Mouse (Mus musculus): ENCODE results near the gene Actn1. TPM values are rescaled to one million over a fixed set of nuclear protein-coding genes. Genes with fewer than 3 reads are reported as not detected.
A peak's percentile ranks its signal among the peaks of the same experiment; 100 is the strongest.

The Actn1 gene
- polyA plus RNA-seq, 1 experiment, result 2.9 TPM

DNA sequence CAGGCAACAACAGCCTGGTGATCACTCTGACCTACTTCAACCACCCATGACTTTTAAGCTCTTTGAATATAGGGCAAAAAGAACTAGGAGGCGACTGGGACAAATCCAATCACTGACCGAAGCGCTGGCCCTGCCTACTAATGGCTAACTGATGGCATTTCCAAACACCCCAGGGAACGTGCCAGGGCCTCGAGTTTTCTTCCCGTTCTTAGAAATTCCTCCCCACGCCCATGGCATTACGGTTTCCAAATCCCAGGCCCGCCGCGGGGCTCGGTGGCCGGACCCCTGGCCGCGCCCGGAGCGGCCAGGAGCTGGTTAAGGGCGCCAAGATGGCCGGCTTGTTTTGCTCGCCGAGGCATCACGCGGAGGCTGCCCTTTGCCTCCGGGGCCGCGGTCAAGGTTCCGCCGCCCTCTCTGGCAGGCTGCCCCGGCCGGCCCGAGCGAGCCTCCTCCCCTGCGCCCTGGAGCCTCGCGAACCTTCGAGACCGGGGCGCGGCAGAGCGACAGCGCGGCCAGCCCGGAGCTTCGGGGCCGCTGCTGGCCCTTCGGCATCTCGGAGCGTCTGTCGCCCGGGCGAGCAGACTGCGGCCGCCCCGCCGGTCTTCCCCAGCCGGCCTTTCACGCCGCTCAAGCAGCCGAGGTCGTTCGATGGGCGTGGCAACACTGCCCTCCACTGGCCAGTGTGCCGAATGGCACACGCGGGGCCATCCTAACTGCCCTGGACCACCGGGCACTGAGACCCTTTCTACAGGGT, 127.7 kb downstream of the Actn1 start:
- Histone ChIP-seq H3K4me3 (ENCODE audit: insufficient read depth, low read depth, low read length) (peak overlapping the region; percentile 68), H3K27ac (replicated peaks; ENCODE audit: low read depth, low read length) (peak overlapping the region; percentile 99), H3K4me1 (ENCODE audit: control insufficient read depth, insufficient read depth, insufficient read length, low read length) (peaks cover 31% of the 10 kb centered on the region)

GRCm38 (mm10) chr12:80131359-80132249, 128.6 kb downstream of the Actn1 start:
- Histone ChIP-seq H3K4me1 (ENCODE audit: control insufficient read depth, insufficient read depth, insufficient read length, low read length) (peaks cover 32% of the 10 kb centered on the region), H3K4me3 (ENCODE audit: insufficient read depth, low read depth, low read length) (peak overlapping the region; percentile 68), H3K27ac (replicated peaks; ENCODE audit: low read depth, low read length) (peak overlapping the region; percentile 99)

GRCm38 (mm10) chr12:80130558-80131358, 129.4 kb downstream of the Actn1 start:
- Histone ChIP-seq H3K27ac (replicated peaks; ENCODE audit: low read depth, low read length) (peak overlapping the region; percentile 99), H3K4me3 (ENCODE audit: insufficient read depth, low read depth, low read length) (peak overlapping the region; percentile 68), H3K4me1 (ENCODE audit: control insufficient read depth, insufficient read depth, insufficient read length, low read length) (peaks cover 35% of the 10 kb centered on the region)

GRCm38 (mm10) chr12:80129531-80129930, 130.6 kb downstream of the Actn1 start:
- 0 out of 2 replicates have a peak overlapping the region, but pooled peaks have one; percentile 20 for H3K27ac ChIP-seq (replicated peaks; ENCODE audit: low read depth, low read length)
- peaks cover 35% of the 10 kb centered on the region for H3K4me1 ChIP-seq (ENCODE audit: control insufficient read depth, insufficient read depth, insufficient read length, low read length)
- no peak overlapping the region for H3K4me3 ChIP-seq (ENCODE audit: insufficient read depth, low read depth, low read length)

- no peak overlapping the region for H3K27ac ChIP-seq (replicated peaks; ENCODE audit: low read depth, low read length)
- peaks cover 38% of the 10 kb centered on the region for H3K4me1 ChIP-seq (ENCODE audit: control insufficient read depth, insufficient read depth, insufficient read length, low read length)
- no peak overlapping the region for H3K4me3 ChIP-seq (ENCODE audit: insufficient read depth, low read depth, low read length)
Measured at GRCm38 (mm10) chr12:80127191-80127762, 132.9 kb downstream of the Actn1 start.

DNA sequence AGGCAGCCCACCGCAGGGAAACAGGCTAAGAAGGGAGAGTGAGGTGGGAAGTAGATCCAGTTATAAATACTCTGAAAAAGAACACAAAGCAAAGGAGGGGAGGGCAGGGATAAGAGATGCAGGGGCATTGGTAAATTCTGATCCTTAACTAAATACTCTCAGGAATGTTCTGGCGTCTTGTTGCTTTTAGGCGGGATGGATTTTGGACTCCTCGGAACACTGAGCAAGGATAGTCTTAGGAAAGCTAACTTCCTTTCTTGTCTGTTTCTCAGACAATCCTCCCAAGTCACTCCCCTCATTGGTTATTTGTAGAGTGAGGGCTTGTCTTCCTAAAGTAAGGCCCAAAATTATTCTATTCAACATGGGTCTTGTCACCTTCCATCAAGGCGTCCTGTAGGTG, 134.9 kb downstream of the Actn1 start:
- peaks cover 23% of the 10 kb centered on the region for H3K4me1 ChIP-seq (ENCODE audit: control insufficient read depth, insufficient read depth, insufficient read length, low read length)
- H3K27ac ChIP-seq (replicated peaks; ENCODE audit: low read depth, low read length), result no peak overlapping the region
- H3K4me3 ChIP-seq (ENCODE audit: insufficient read depth, low read depth, low read length), result no peak overlapping the region

GRCm38 (mm10) chr12:80124756-80125155, 135.4 kb downstream of the Actn1 start:
- H3K27ac ChIP-seq (replicated peaks; ENCODE audit: low read depth, low read length), result no peak overlapping the region
- peaks cover 17% of the 10 kb centered on the region for H3K4me1 ChIP-seq (ENCODE audit: control insufficient read depth, insufficient read depth, insufficient read length, low read length)
- H3K4me3 ChIP-seq (ENCODE audit: insufficient read depth, low read depth, low read length), result no peak overlapping the region

DNA sequence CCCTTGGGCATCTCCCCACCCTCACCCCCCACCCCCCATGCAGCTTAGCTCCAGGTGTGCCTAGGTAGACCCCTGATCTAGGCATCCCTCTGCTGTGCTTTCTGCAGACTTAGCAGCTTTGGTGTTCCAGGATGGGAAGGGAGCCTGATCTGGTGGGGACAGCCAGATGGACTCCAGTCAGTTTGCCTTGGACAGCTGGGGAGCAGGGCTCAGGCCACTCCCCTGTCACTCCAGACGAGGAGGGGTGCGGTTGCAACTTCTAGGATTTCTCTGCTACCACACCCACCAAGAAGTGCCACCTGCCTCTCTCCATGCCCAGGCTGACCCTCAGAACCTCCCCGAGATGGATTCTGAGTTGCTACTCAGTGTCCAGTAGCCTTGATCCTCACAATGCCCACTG, 136.0 kb downstream of the Actn1 start:
- Histone ChIP-seq H3K4me3 (ENCODE audit: insufficient read depth, low read depth, low read length) (no peak overlapping the region), H3K4me1 (ENCODE audit: control insufficient read depth, insufficient read depth, insufficient read length, low read length) (peaks cover 12% of the 10 kb centered on the region), H3K27ac (replicated peaks; ENCODE audit: low read depth, low read length) (no peak overlapping the region)

GRCm38 (mm10) chr12:80123227-80123803, 136.9 kb downstream of the Actn1 start:
- Histone ChIP-seq H3K4me3 (ENCODE audit: insufficient read depth, low read depth, low read length) (no peak overlapping the region), H3K27ac (replicated peaks; ENCODE audit: low read depth, low read length) (no peak overlapping the region), H3K4me1 (ENCODE audit: control insufficient read depth, insufficient read depth, insufficient read length, low read length) (peaks cover 11% of the 10 kb centered on the region)

GRCm38 (mm10) chr12:80121438-80121837, 138.7 kb downstream of the Actn1 start:
- H3K27ac ChIP-seq (replicated peaks; ENCODE audit: low read depth, low read length), result no peak overlapping the region
- H3K4me3 ChIP-seq (ENCODE audit: insufficient read depth, low read depth, low read length), result no peak overlapping the region
- H3K4me1 ChIP-seq (ENCODE audit: control insufficient read depth, insufficient read depth, insufficient read length, low read length), result peaks cover 6% of the 10 kb centered on the region

DNA sequence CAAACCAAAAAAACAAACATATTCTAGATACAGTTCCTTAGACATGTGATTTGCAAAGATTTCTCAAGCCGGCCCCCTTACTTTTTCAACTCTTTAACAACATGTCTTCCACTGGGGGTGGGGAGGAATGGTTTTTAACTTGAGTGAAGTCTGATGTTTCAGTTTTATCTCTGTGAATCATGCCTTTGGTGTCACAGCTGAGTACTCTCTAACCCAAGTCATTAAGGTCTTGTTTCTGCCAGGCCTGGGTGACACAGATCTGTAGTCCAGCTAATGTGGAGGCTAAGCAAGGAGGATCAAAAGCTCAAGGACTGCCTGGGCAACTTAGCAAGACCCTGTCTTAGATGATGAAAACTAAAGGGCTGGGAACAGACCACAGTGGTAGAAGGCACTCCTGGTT, 141.6 kb downstream of the Actn1 start:
- no peak overlapping the region for H3K4me3 ChIP-seq (ENCODE audit: insufficient read depth, low read depth, low read length)
- H3K4me1 ChIP-seq (ENCODE audit: control insufficient read depth, insufficient read depth, insufficient read length, low read length), result peaks cover 6% of the 10 kb centered on the region
- H3K27ac ChIP-seq (replicated peaks; ENCODE audit: low read depth, low read length), result no peak overlapping the region

Other genes starting within 250 kb of the Actn1 start
- gene Zfp36l1, start 147.4 kb downstream of the Actn1 start, polyA plus RNA-seq (2012; ENCODE audit: insufficient read depth, insufficient read length, missing spikeins), result 67.0 and 75.8 TPM in 2 replicates
- 7.7 and 15.5 TPM in 2 replicates for gene Dcaf5, start 176.2 kb upstream of the Actn1 start, polyA plus RNA-seq (2012; ENCODE audit: insufficient read depth, insufficient read length, missing spikeins)
- 8.7 and 11.4 TPM in 2 replicates for gene Exd2, start 202.7 kb upstream of the Actn1 start, polyA plus RNA-seq (2012; ENCODE audit: insufficient read depth, insufficient read length, missing spikeins)